Mouse (Mus musculus) kidney, adult 2 months (tissue): ENCODE measurements around the gene Chga. TPM values are rescaled to one million over a fixed set of nuclear protein-coding genes. Genes with fewer than 3 reads are reported as not detected.
A peak's percentile ranks its signal among the peaks of the same experiment; 100 is the strongest.

ENCODE experiments used
- DNase-seq: peaks from one replicate; pipeline ENCODE4 v3.0.0; 2021
- H3K27ac ChIP-seq: fragments of 200-500 bp; 2 replicates; pipeline ENCODE4 v1.5.1; 2012; ENCODE audit warnings: low read depth, low read length, control low read depth, inconsistent platforms; ENCODE audit not compliant: insufficient read depth
- H3K27me3 ChIP-seq: fragments of 200-500 bp; replicated peaks from 2 replicates; pipeline ENCODE4 v1.6.1; 2012; ENCODE audit warnings: mild to moderate bottlenecking, moderate library complexity, low read length, inconsistent platforms; ENCODE audit not compliant: control insufficient read depth, insufficient read depth
- H3K36me3 ChIP-seq: fragments of 200-500 bp; 2 replicates; pipeline ENCODE4 v1.6.1; 2012; ENCODE audit warnings: mild to moderate bottlenecking, moderate library complexity, low read length, inconsistent platforms; ENCODE audit not compliant: control insufficient read depth, insufficient read depth
- H3K4me1 ChIP-seq: fragments of 200-500 bp; 2 replicates; pipeline ENCODE4 v1.6.1; 2011; ENCODE audit warnings: low read length; ENCODE audit not compliant: control insufficient read depth, insufficient read depth
- H3K4me3 ChIP-seq: fragments of 200-500 bp; 2 replicates; pipeline ENCODE4 v1.5.1; 2011; ENCODE audit warnings: mild to moderate bottlenecking, low read depth, low read length, control low read depth; ENCODE audit not compliant: insufficient read depth
- CTCF ChIP-seq: fragments of 200-500 bp; conservative IDR thresholded peaks from 2 replicates; pipeline ENCODE4 v1.5.1; 2011; ENCODE audit warnings: low read depth, mild to moderate bottlenecking, control low read depth, low read length, moderate library complexity, mixed read lengths; ENCODE audit not compliant: insufficient read depth, insufficient read length
- POLR2A ChIP-seq: fragments of 200-500 bp; IDR thresholded peaks from one replicate; pipeline ENCODE4 v1.6.1; 2011; ENCODE audit warnings: low read depth, low read length, control low read depth
- WGBS: fragments of 180-500 bp; shearing (Covaris S2); methylation state at CpG from one replicate; pipeline ENCODE4 v1.1.7; 2018; 5-methylcytosine and 5-hydroxymethylcytosine counted together
- polyA plus RNA-seq: library from polyadenylated mRNA; depleted of rRNA; stranded (reverse); fragments of >200 nt; gene quantifications from 2 replicates; pipeline ENCODE4 v1.2.3, GENCODE M21; 2012

The Chga gene
- polyA plus RNA-seq, 1 experiment, result 1.2 TPM

DNA sequence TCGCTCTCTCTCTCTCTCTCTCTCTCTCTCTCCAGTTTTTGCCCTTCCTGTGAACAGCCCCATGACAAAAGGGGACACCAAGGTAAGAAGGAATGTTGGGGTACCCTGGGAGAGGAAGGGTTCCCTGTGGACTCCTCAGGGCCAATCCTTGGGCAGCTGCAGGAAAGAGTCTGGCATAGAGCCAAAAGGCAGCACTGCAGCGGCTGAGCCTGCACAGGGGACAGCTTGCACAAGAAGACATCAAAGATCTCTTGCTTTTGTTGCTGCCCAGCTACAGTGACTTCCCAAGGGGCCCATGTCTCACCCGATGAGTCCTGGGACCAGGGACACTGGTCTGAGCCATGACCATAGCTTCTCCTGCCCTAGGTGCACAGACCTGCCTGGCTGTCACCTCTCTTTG is 1.1 kb downstream of the Chga start:
- H3K4me3 ChIP-seq, result no peak overlapping the region
- WGBS, result 77% methylated on average over 3 of the region's 3 CpGs
- H3K27ac ChIP-seq, result no peak overlapping the region
- DNase-seq, result no peak
- no peaks in the 10 kb centered on the region for H3K27me3 ChIP-seq
- no peak for TF ChIP-seq POLR2A
- TF ChIP-seq CTCF, result no peak
- no peaks in the 10 kb centered on the region for H3K4me1 ChIP-seq
- H3K36me3 ChIP-seq, result no peaks in the 10 kb centered on the region

DNA sequence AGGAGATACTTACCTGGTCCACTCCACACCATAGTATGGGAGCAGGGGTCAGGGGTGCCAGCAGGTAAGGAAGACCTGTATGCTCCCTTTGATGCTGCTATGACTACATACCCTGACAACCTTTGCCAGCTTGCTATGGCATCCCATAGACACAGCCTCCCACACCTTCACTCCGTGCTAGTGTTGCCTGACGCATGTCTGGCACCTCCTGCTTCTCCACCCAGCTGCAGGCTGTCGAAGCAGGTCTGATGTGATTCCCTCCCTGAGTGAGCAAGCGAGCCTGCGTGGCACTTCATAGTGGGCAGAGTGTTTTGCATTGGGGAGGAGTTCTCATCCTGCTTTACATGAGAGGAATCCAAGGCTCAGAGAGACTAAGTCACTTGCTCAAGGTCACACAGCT is 2.6 kb downstream of the Chga start:
- WGBS, result 74% methylated on average over 5 of the region's 5 CpGs
- Histone ChIP-seq H3K36me3 (no peaks in the 10 kb centered on the region), H3K27ac (no peak overlapping the region), H3K4me1 (no peaks in the 10 kb centered on the region), H3K27me3 (no peaks in the 10 kb centered on the region), H3K4me3 (no peak overlapping the region)
- TF ChIP-seq CTCF, result no peak
- TF ChIP-seq POLR2A, result no peak
- no peak for DNase-seq

DNA sequence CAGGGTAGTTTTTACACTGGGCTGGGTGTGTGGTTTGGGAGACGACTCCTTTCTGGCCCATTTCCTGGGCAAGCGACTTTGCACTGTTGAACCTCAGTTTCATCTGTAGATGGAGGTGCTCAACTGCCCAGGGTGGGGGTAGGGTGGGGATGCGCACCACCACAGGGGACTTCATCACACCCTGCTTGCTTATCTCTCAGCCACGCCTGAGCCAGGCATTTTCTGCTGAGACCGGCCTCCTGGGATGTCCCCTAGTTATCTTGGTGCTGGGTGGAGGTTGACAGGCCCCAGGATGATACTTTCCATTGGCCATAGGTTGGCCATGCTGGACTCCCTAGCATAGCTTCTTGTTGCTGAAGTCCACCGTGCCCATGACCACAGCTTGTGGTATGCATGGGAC is 10.3 kb downstream of the Chga start:
- TF ChIP-seq CTCF, result no peak
- Histone ChIP-seq H3K36me3 (no peaks in the 10 kb centered on the region), H3K4me1 (no peaks in the 10 kb centered on the region), H3K27me3 (no peaks in the 10 kb centered on the region), H3K27ac (no peak overlapping the region), H3K4me3 (no peak overlapping the region)
- 71% methylated on average over 6 of the region's 6 CpGs for whole genome bisulfite sequencing
- no peak for DNase-seq

DNA sequence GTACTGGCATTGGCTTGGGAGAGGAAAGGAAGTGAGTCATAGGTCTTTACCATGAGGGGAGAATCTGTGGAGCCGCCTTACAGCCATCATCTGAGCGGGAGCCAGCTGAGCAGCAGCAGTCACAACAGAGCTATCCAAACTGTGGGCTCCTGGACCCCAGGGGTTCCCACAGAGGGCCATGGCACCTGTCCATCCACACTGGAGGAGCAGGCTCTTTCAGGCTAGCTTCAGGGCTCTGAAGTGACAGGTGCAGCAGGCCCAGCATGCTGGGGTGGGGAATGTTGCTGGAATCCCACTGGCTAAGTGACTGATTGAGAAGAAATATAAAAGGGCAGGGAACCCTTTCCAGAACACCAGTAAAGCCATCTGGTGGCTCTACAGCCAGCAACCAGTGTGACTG is 12.2 kb downstream of the Chga start:
- 68% methylated on average over 2 of the region's 2 CpGs for WGBS
- Histone ChIP-seq H3K36me3 (no peaks in the 10 kb centered on the region), H3K27me3 (no peaks in the 10 kb centered on the region), H3K27ac (no peak overlapping the region), H3K4me3 (no peak overlapping the region), H3K4me1 (no peaks in the 10 kb centered on the region)
- DNase-seq, result no peak
- TF ChIP-seq POLR2A, result no peak
- no peak for TF ChIP-seq CTCF

DNA sequence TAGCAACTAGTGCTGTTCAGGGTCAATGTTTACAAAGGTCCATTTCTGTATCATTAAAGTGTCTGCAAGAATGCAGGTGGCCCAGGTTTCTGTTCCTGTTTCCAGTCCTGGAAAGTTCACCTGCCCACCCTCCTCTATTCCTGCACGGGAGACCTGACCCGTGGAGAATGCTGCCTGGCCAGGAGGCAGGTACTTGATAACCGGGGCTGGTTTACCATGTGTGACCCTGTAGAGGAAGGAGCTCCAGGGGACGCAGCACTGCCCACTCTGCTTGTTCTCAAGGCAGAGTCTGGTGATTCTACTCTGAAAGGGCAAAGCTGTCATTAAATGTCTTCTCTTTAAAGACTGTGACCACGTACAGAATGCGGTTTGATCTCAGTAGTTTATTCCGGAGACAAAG is 13.4 kb downstream of the Chga start:
- Histone ChIP-seq H3K36me3 (no peaks in the 10 kb centered on the region), H3K27ac (no peak overlapping the region), H3K4me1 (no peaks in the 10 kb centered on the region), H3K27me3 (no peaks in the 10 kb centered on the region), H3K4me3 (no peak overlapping the region)
- 48% methylated on average over 7 of the region's 7 CpGs for WGBS
- DNase-seq, result no peak
- no peak for TF ChIP-seq CTCF
- no peak for TF ChIP-seq POLR2A

DNA sequence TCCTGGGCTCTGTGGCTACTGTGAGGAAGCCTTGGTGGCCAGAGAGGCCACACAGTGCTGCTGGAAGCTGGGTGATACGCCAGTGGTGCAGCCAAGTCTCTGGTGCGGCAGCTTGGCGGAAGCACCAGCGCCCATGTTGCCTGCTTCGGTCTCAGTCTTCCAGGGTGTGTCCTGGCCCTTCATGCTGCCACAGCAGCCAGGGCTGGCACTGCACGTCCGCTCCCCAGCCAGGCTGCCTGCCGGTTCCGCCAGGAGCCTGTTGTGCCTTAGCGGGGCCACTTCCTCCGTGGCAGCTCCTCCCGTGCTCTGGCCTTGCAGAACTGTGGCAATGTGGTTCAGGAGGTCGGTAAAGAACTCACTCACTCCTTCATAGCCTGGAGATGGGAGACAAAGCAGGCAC is 15.3 kb downstream of the Chga start:
- DNase-seq, result no peak
- TF ChIP-seq CTCF (no peak), POLR2A (no peak)

DNA sequence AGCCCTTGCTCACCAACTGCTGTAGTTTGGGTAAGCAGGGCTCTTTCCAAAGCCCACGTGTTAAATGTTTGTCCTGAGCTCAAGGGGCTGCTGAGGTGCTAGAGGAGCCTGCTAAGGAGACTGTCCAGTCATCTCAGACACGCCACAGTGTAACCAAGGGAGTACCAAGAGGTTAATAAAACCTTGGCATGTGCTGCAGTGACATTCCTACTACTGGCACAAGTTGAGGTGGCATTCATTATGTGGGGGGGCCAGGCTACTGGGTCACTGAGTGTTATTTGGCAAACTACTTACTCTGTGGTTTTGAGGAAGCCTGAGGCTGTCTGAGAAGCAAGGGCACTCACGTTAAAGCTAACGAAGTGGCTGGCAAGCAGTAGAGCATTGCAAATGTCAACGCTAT is 16.0 kb downstream of the Chga start:
- DNase-seq, result peak; percentile 28
- H3K27ac ChIP-seq, result no peak overlapping the region
- H3K27me3 ChIP-seq, result no peaks in the 10 kb centered on the region
- 58% methylated on average over 5 of the region's 5 CpGs for WGBS
- H3K4me1 ChIP-seq, result no peaks in the 10 kb centered on the region
- TF ChIP-seq CTCF, result no peak
- TF ChIP-seq POLR2A, result no peak
- H3K36me3 ChIP-seq, result no peaks in the 10 kb centered on the region
- no peak overlapping the region for H3K4me3 ChIP-seq

More for the DNA sequence above, 15.3 kb downstream of the Chga start:
- H3K27me3 ChIP-seq, result no peaks in the 10 kb centered on the region
- 81% methylated on average over 13 of the region's 13 CpGs for WGBS
- no peaks in the 10 kb centered on the region for H3K4me1 ChIP-seq
- no peak overlapping the region for H3K4me3 ChIP-seq
- no peaks in the 10 kb centered on the region for H3K36me3 ChIP-seq
- H3K27ac ChIP-seq, result no peak overlapping the region

DNA sequence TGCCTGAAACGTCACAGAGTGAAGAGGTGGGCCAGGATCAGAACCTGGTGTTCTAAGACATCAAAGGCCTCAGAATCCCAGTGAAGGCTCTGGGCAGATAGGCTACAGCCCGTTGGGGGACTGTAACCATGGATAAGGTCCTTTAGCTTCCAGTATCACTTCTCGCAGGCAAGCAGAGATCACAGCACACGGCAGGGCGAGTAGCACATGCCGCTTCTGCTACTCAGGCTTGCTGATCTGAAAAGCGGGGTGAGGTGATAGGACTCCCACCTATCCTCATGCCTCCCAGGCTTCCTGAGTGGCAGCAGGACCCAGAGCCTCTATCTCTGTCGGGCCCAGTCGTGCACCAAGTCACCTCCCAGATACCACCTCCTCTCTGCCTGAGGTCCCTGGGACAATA is 16.9 kb downstream of the Chga start:
- Histone ChIP-seq H3K36me3 (no peaks in the 10 kb centered on the region), H3K27ac (no peak overlapping the region), H3K27me3 (no peaks in the 10 kb centered on the region), H3K4me3 (no peak overlapping the region), H3K4me1 (no peaks in the 10 kb centered on the region)
- 90% methylated on average over 9 of the region's 9 CpGs for WGBS
- TF ChIP-seq POLR2A (no peak), CTCF (no peak)
- no peak for DNase-seq
